Mouse (Mus musculus) ES-Bruce4 (cell line): Measurements from ENCODE around the gene Bmp2.

ENCODE experiments used
- CTCF ChIP-seq: IDR thresholded peaks from one replicate; pipeline ENCODE4 v1.8.1; 2011; ENCODE audit warnings: low read depth, low read length
- POLR2A ChIP-seq: IDR thresholded peaks from one replicate; pipeline ENCODE4 v1.8.1; 2011; ENCODE audit warnings: low read length; ENCODE audit not compliant: insufficient read depth

DNA sequence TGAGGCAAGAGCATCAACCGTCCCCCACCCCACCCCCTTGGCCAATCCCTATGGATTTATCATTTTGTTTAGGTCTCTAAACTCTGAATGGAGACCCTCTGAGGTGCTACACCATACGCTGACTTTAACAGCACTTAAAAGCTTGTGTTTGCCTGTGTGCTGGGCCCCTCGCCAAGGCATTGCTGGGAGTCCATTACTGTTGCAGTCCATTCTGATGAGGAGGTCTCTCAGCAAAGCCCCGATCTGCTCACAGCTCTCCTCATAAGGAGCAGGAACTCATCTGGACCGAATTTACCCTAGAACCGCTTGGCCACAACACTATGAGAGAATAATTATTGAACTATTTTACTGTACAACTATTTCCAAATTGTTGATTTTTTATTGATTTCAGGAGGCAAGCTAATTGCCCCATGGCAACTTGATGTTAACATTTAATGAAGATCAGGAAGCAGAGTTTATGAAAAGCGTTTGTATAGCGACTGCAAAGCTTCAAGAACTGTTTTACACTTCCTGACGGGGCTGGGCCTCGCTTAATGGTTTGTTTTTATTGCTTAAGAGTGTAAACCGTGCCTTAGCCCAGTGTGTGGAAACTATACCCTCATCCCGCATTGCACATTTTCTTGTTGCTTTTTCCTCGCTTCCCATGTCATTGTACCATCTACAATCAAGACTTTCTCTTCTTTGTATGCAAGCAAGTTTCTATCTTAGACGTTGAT lies 14.2 kb downstream of the Bmp2 start:
- TF ChIP-seq POLR2A (no peak), CTCF (no peak)
